Mouse (Mus musculus) MEL (cell line): ENCODE measurements around the gene Fars2. TPM values are rescaled to one million over a fixed set of nuclear protein-coding genes. Genes with fewer than 3 reads are reported as not detected.

Experiments used
- DNase-seq: peaks from one replicate; pipeline ENCODE4 v3.0.0; 2011; ENCODE audit warnings: low read depth, low spot score
- H3K27ac ChIP-seq: 2 replicates; pipeline ENCODE4 v1.5.1; 2012; ENCODE audit warnings: low read depth, mild to moderate bottlenecking, control low read depth, low read length, moderate library complexity; ENCODE audit not compliant: control insufficient read depth
- H3K27me3 ChIP-seq, 2 experiments: fragments of 150-350 bp in 1 of 2; sonication (generic) in 1 of 2; 2 replicates each; pipeline ENCODE4 v1.6.1; 2012; ENCODE audit warnings: low read length in 2 of 2, mild to moderate bottlenecking in 2 of 2, improper control_type of control experiment in 1 of 2, moderate library complexity in 1 of 2; ENCODE audit not compliant: insufficient read depth in 2 of 2, control insufficient read depth in 1 of 2
- H3K36me3 ChIP-seq, 2 experiments: 2 replicates each; pipeline ENCODE4 v1.6.1; 2012 to 2014; ENCODE audit warnings: low read length in 2 of 2, improper control_type of control experiment in 1 of 2, inconsistent platforms in 1 of 2, mild to moderate bottlenecking in 1 of 2; ENCODE audit not compliant: insufficient read depth in 2 of 2, control insufficient read depth in 1 of 2
- H3K4me1 ChIP-seq, 2 experiments: fragments of 150-350 bp in 1 of 2; sonication (generic) in 1 of 2; 2 replicates each; pipeline ENCODE4 v1.6.1; 2012; ENCODE audit warnings: low read length in 2 of 2, improper control_type of control experiment in 1 of 2, mild to moderate bottlenecking in 1 of 2; ENCODE audit not compliant: insufficient read depth in 2 of 2, control insufficient read depth in 1 of 2
- H3K4me3 ChIP-seq, 2 experiments: fragments of 150-350 bp in 1 of 2; sonication (generic) in 1 of 2; 2 replicates each; pipeline ENCODE4 v1.5.1; 2012; ENCODE audit warnings: low read depth in 2 of 2, low read length in 2 of 2, mild to moderate bottlenecking in 2 of 2, moderate library complexity in 2 of 2, control low read depth in 1 of 2, improper control_type of control experiment in 1 of 2; ENCODE audit not compliant: control insufficient read depth in 1 of 2, insufficient read depth in 1 of 2
- H3K79me2 ChIP-seq: 2 replicates; pipeline ENCODE4 v1.6.1; 2012; ENCODE audit warnings: mild to moderate bottlenecking, low read length, moderate library complexity; ENCODE audit not compliant: control insufficient read depth, poor library complexity, insufficient read depth
- H3K9ac ChIP-seq: 2 replicates; pipeline ENCODE4 v1.6.1; 2012; ENCODE audit warnings: low read depth, mild to moderate bottlenecking, control low read depth, low read length, moderate library complexity; ENCODE audit not compliant: control insufficient read depth, poor library complexity, severe bottlenecking
- H3K9me3 ChIP-seq: fragments of 150-350 bp; sonication (generic); replicated peaks from 2 replicates; pipeline ENCODE4 v1.6.1; 2012; ENCODE audit warnings: mild to moderate bottlenecking, low read length, improper control_type of control experiment, moderate library complexity; ENCODE audit not compliant: insufficient read depth
- BHLHE40 ChIP-seq: IDR thresholded peaks from 2 replicates; pipeline ENCODE4 v1.6.1; 2012; ENCODE audit warnings: low read depth, mild to moderate bottlenecking, inconsistent platforms, low read length, improper control_type of control experiment, borderline replicate concordance
- CHD1 ChIP-seq: IDR thresholded peaks from 2 replicates; pipeline ENCODE4 v1.6.1; 2012; ENCODE audit warnings: low read depth, mild to moderate bottlenecking, inconsistent platforms, low read length, improper control_type of control experiment
- CHD2 ChIP-seq: IDR thresholded peaks from 2 replicates; pipeline ENCODE4 v1.6.1; 2011; ENCODE audit warnings: low read length, improper control_type of control experiment
- E2F4 ChIP-seq: IDR thresholded peaks from 2 replicates; pipeline ENCODE4 v1.6.1; 2011; ENCODE audit warnings: low read depth, low read length, improper control_type of control experiment, borderline replicate concordance
- ELF1 ChIP-seq: IDR thresholded peaks from 2 replicates; pipeline ENCODE4 v1.6.1; 2014; ENCODE audit warnings: low read depth, mild to moderate bottlenecking, inconsistent platforms, low read length, improper control_type of control experiment, moderate library complexity
- EP300 ChIP-seq, 2 experiments: IDR thresholded peaks; 2 replicates each; pipeline ENCODE4 v1.6.1; 2011; ENCODE audit warnings: improper control_type of control experiment in 2 of 2, low read length in 2 of 2, low read depth in 1 of 2, mild to moderate bottlenecking in 1 of 2
- ETS1 ChIP-seq: IDR thresholded peaks from 2 replicates; pipeline ENCODE4 v1.6.1; 2012; ENCODE audit warnings: low read depth, mild to moderate bottlenecking, inconsistent platforms, low read length, improper control_type of control experiment, moderate library complexity
- GABPA ChIP-seq: IDR thresholded peaks from 2 replicates; pipeline ENCODE4 v1.6.1; 2012; ENCODE audit warnings: low read depth, mild to moderate bottlenecking, inconsistent platforms, low read length, improper control_type of control experiment, moderate library complexity
- GATA1 ChIP-seq: IDR thresholded peaks from 2 replicates; pipeline ENCODE4 v1.6.1; 2011; ENCODE audit warnings: low read depth, low read length, improper control_type of control experiment
- JUND ChIP-seq: IDR thresholded peaks from 2 replicates; pipeline ENCODE4 v1.6.1; 2011; ENCODE audit warnings: low read depth, mild to moderate bottlenecking, improper control_type of control experiment, low read length
- MAX ChIP-seq: IDR thresholded peaks from 2 replicates; pipeline ENCODE4 v1.6.1; 2011; ENCODE audit warnings: low read length, improper control_type of control experiment
- MAZ ChIP-seq: IDR thresholded peaks from 2 replicates; pipeline ENCODE4 v1.6.1; 2012; ENCODE audit warnings: low read depth, mild to moderate bottlenecking, inconsistent platforms, low read length, improper control_type of control experiment
- MXI1 ChIP-seq: IDR thresholded peaks from 2 replicates; pipeline ENCODE4 v1.6.1; 2011; ENCODE audit warnings: mild to moderate bottlenecking, low read depth, low read length, improper control_type of control experiment
- MYB ChIP-seq: IDR thresholded peaks from 2 replicates; pipeline ENCODE4 v1.6.1; 2011; ENCODE audit warnings: mild to moderate bottlenecking, low read depth, low read length, improper control_type of control experiment
- MYC ChIP-seq: IDR thresholded peaks from 2 replicates; pipeline ENCODE4 v1.6.1; 2011; ENCODE audit warnings: low read depth, mild to moderate bottlenecking, low read length, improper control_type of control experiment, moderate library complexity
- NELFE ChIP-seq: IDR thresholded peaks from 2 replicates; pipeline ENCODE4 v1.6.1; 2011; ENCODE audit warnings: low read depth, low read length, improper control_type of control experiment
- RAD21 ChIP-seq: IDR thresholded peaks from 2 replicates; pipeline ENCODE4 v1.6.1; 2011; ENCODE audit warnings: mild to moderate bottlenecking, low read depth, low read length, improper control_type of control experiment
- RCOR1 ChIP-seq: IDR thresholded peaks from 2 replicates; pipeline ENCODE4 v1.6.1; 2012; ENCODE audit warnings: low read depth, mild to moderate bottlenecking, inconsistent platforms, low read length, improper control_type of control experiment
- SIN3A ChIP-seq: IDR thresholded peaks from 2 replicates; pipeline ENCODE4 v1.6.1; 2012; ENCODE audit warnings: low read length, improper control_type of control experiment, inconsistent platforms
- TAL1 ChIP-seq: IDR thresholded peaks from 2 replicates; pipeline ENCODE4 v1.6.1; 2012; ENCODE audit warnings: mild to moderate bottlenecking, inconsistent platforms, low read length, moderate library complexity, mixed read lengths
- TBP ChIP-seq: IDR thresholded peaks from 2 replicates; pipeline ENCODE4 v1.8.0; 2011; ENCODE audit warnings: low read depth, low read length, improper control_type of control experiment
- TCF12 ChIP-seq: IDR thresholded peaks from 2 replicates; pipeline ENCODE4 v1.6.1; 2014; ENCODE audit warnings: low read depth, mild to moderate bottlenecking, inconsistent platforms, low read length, improper control_type of control experiment, moderate library complexity
- UBTF ChIP-seq: IDR thresholded peaks from 2 replicates; pipeline ENCODE4 v1.6.1; 2012; ENCODE audit warnings: low read depth, mild to moderate bottlenecking, inconsistent platforms, low read length, improper control_type of control experiment, moderate library complexity, borderline replicate concordance; ENCODE audit not compliant: insufficient read depth
- USF1 ChIP-seq: IDR thresholded peaks from 2 replicates; pipeline ENCODE4 v1.6.1; 2014; ENCODE audit warnings: low read depth, mild to moderate bottlenecking, inconsistent platforms, low read length, improper control_type of control experiment, moderate library complexity
- USF2 ChIP-seq, 2 experiments: IDR thresholded peaks; 2 replicates each; pipeline ENCODE4 v1.6.1; 2011 to 2012; ENCODE audit warnings: improper control_type of control experiment in 2 of 2, low read length in 2 of 2, borderline replicate concordance in 1 of 2, inconsistent platforms in 1 of 2, low read depth in 1 of 2, mild to moderate bottlenecking in 1 of 2; ENCODE audit not compliant: insufficient read depth in 1 of 2
- ZC3H11A ChIP-seq: IDR thresholded peaks from 2 replicates; pipeline ENCODE4 v1.6.1; 2012; ENCODE audit warnings: low read depth, mild to moderate bottlenecking, inconsistent platforms, low read length, improper control_type of control experiment
- ZKSCAN1 ChIP-seq: IDR thresholded peaks from 2 replicates; pipeline ENCODE4 v1.6.1; 2012; ENCODE audit warnings: low read depth, mild to moderate bottlenecking, inconsistent platforms, low read length, improper control_type of control experiment, moderate library complexity
- ZMIZ1 ChIP-seq: IDR thresholded peaks from 2 replicates; pipeline ENCODE4 v1.6.1; 2012; ENCODE audit warnings: low read depth, mild to moderate bottlenecking, inconsistent platforms, low read length, improper control_type of control experiment, moderate library complexity
- polyA plus RNA-seq, 2 experiments: library from polyadenylated mRNA; stranded (reverse) in 1 of 2; unstranded in 1 of 2; fragments of >175 nt in 1 of 2; fragments of >200 nt in 1 of 2; gene quantifications; 2 replicates each; pipeline versions ENCODE4 v1.2.1 to v1.2.4; 2012; ENCODE audit warnings: low replicate concordance in 2 of 2, low read depth in 1 of 2; ENCODE audit not compliant: insufficient read length in 2 of 2, insufficient read depth in 1 of 2, missing spikeins in 1 of 2
- total RNA-seq: library from RNA; depleted of rRNA; stranded (reverse); fragments of 300-350 nt; gene quantifications from 2 replicates; pipeline ENCODE4 v1.2.3, GENCODE M21; 2012

The Fars2 gene
- total and polyA plus RNA-seq, 3 experiments: 32.6 to 39.2 TPM; not detected in 1

DNA sequence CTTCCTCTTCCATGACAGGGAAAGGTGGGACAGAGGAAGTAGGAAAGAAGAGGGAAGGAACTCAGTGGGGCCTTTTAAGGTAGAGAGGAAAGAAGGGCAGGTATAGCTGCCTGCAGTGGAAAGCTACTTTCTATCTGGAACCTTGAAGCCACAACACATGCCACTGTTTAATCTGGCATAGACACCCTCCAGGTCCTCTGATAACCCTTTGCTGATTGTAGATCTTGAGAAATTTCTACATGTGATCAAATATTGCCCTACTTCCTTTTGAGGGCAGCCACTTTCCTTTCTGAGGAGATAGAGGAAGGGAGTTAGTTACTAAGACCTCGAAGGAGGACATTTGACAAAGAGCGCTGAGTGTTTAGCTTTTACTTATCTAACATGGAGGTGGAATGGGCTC lies 207.4 kb downstream of the Fars2 start:
- Histone ChIP-seq H3K4me1 (peaks cover 7 to 12% of the 10 kb centered on the region in 2 experiments; a peak in 3 of 4 replicates), H3K79me2 (no peaks in the 10 kb centered on the region), H3K36me3 (peaks cover 0 to 15% of the 10 kb centered on the region in 2 experiments; a peak in 2 of 4 replicates), H3K4me3 (no peak overlapping the region), H3K27ac (peak overlapping the region; percentile 60; the same call in 1 of the 2 replicates), H3K9me3 (no peaks in the 10 kb centered on the region)
- peak; percentile 64 for DNase-seq
- peak; percentile 45; the same call in 1 of the 2 replicates for TF ChIP-seq SIN3A
- peak; percentile 67 for TF ChIP-seq MXI1
- peak; percentile 75 for TF ChIP-seq USF1
- peak; percentile 83 for TF ChIP-seq BHLHE40
- TF ChIP-seq MYB: 0 out of 2 replicates have a peak, but pooled peaks have one; percentile 21
- peak; percentile 82; the same call in 1 of the 2 replicates for TF ChIP-seq TCF12
- TF ChIP-seq TBP: no peak
- TF ChIP-seq ELF1: no peak
- TF ChIP-seq RCOR1: peak; percentile 82
- no peak for TF ChIP-seq CHD2
- TF ChIP-seq RAD21: no peak
- TF ChIP-seq MYC: peak; percentile 50; the same call in 1 of the 2 replicates
- TF ChIP-seq EP300 (IDR thresholded peaks at IDR 0.05; ENCODE audit: low read depth in 1 of 2, low read length in 2 of 2): peak; percentile 84 to 87
- TF ChIP-seq MAX: peak; percentile 41; the same call in 1 of the 2 replicates
- TF ChIP-seq E2F4: 0 out of 2 replicates have a peak, but pooled peaks have one; percentile 33
- TF ChIP-seq TAL1: 0 out of 2 replicates have a peak, but pooled peaks have one; percentile 10
- TF ChIP-seq USF2 (IDR thresholded peaks at IDR 0.05; ENCODE audit: borderline replicate concordance in 1 of 2, insufficient read depth in 1 of 2, low read depth in 1 of 2, low read length in 2 of 2): no peak
- TF ChIP-seq GATA1: peak; percentile 90
- TF ChIP-seq ZMIZ1: no peak
- TF ChIP-seq ETS1: peak; percentile 75
- TF ChIP-seq GABPA: no peak
- TF ChIP-seq, all 39 proteins: peak for 14
- no peak overlapping the region for H3K9ac ChIP-seq
- H3K27me3 ChIP-seq: no peaks in the 10 kb centered on the region

DNA sequence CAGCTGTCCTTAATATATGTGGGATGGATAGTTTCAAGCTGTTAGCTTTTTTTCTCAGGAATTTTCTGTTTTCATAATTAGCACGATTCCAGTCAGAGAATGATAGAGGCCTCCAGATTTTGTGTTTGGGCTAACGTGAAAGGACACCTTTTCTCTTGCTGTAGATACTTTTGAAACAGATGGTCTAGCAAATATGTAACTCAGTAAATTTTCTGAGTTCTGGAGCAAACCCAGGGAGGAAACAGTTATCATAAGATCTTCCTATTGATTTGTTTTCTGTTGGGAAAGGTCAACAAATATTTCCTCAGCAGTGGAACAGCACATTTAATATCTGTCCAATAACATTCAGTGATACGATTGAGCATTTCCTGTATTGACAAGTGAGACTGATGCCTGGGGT lies 209.3 kb downstream of the Fars2 start:
- no peaks in the 10 kb centered on the region for H3K9me3 ChIP-seq
- DNase-seq: no peak
- no peak overlapping the region for H3K27ac ChIP-seq
- H3K9ac ChIP-seq: no peak overlapping the region
- peaks cover 7 to 12% of the 10 kb centered on the region in 2 experiments; a peak in 3 of 4 replicates for H3K4me1 ChIP-seq
- peaks cover 0 to 15% of the 10 kb centered on the region in 2 experiments; a peak in 2 of 4 replicates for H3K36me3 ChIP-seq
- no peaks in the 10 kb centered on the region for H3K79me2 ChIP-seq
- TF ChIP-seq ZC3H11A: no peak
- TF ChIP-seq NELFE: no peak
- TF ChIP-seq E2F4: no peak
- TF ChIP-seq GATA1: no peak
- TF ChIP-seq JUND: no peak
- TF ChIP-seq MAX: no peak
- TF ChIP-seq MYB: no peak
- no peak for TF ChIP-seq USF2 (IDR thresholded peaks at IDR 0.05; ENCODE audit: borderline replicate concordance in 1 of 2, insufficient read depth in 1 of 2, low read depth in 1 of 2, low read length in 2 of 2)
- TF ChIP-seq CHD1: no peak
- no peak for TF ChIP-seq UBTF
- TF ChIP-seq ZKSCAN1: no peak
- no peak for TF ChIP-seq BHLHE40
- no peak for TF ChIP-seq MAZ
- TF ChIP-seq TCF12: no peak
- no peak for TF ChIP-seq RAD21
- no peak overlapping the region for H3K4me3 ChIP-seq
- no peaks in the 10 kb centered on the region for H3K27me3 ChIP-seq
